Comparison of ENCODE assay signal across 10 mouse cellular contexts in the genomic region with DNA sequence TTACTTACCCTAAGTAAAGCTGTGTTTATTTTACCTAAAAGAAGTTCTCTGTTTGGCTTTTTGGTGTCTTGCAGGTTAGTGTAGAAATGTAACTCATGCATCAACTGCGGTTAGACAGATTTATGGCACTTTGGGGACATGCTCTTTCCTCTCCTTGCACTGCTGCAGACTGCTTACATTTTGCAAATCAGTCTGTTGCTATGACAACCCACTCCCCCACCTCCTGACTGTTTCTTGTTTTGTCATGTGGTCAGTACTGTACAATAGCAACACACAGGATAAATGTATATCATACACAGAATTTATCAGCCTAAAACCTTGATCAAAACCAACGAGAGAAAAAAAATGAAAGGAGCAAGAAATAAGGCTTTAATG.
DNase-seq lines count a peak whose midpoint lies in the region; ATAC-seq and TF ChIP-seq lines count a peak whose summit lies in the region.
"Had no signal": no experiment of that assay in that cellular context is flagged by ENCODE, and none has a peak within 500 bp of the region (broad histone marks: within the 10 kb centered on the region; RNA-seq: fewer than 3 reads in every experiment).

No protein-coding gene starts in this region.

- H3K4me1 ChIP-seq in embryonic facial prominence, embryonic 10.5 days: peaks cover 76% of the 10 kb centered on the region
- H3K4me1 ChIP-seq in hindbrain, postnatal 0 days (ENCODE audit: insufficient read depth, low read length): peaks cover 7% of the 10 kb centered on the region
- peaks cover 63% of the 10 kb centered on the region for H3K4me1 ChIP-seq in midbrain, embryonic 12.5 days

- 53% methylated on average over 2 of the region's 2 CpGs for WGBS in embryonic facial prominence, embryonic 10.5 days
- WGBS in hindbrain, postnatal 0 days: 16% methylated on average over 2 of the region's 2 CpGs
- 7% methylated on average over 2 of the region's 2 CpGs for WGBS in midbrain, embryonic 12.5 days

- peak; percentile 65 for DNase-seq in R1 (ENCODE audit: low read depth, low spot score)
- DNase-seq in embryonic facial prominence, embryonic 10.5 days (ENCODE audit: low spot score): peak; percentile 52
- peak; percentile 79 for DNase-seq in hindbrain, postnatal 0 days (ENCODE audit: low spot score)
- DNase-seq in thymus, postnatal 14 days: no peak
- no peak for DNase-seq in gastrocnemius, adult 18-20 months (ENCODE audit: low spot score)
- DNase-seq in cerebellum, postnatal 4 days (ENCODE audit: low spot score in 2 of 2): no peak

- peak; percentile 81 for ATAC-seq in hindbrain, postnatal 0 days
- peak; percentile 89 for ATAC-seq in midbrain, embryonic 12.5 days (ENCODE audit: low FRiP score, low read depth)
- ATAC-seq in activated CD4-positive, CD25-positive, alpha-beta regulatory T cell, adult 4 months: no peak
- ATAC-seq: liver, embryonic 12.5 days had no signal

- no peak overlapping the region for H3K9ac ChIP-seq in hindbrain, postnatal 0 days (replicated peaks; ENCODE audit: low read length)
- H3K9ac ChIP-seq in midbrain, embryonic 12.5 days (replicated peaks): no peak overlapping the region
- H3K9ac ChIP-seq: liver, embryonic 12.5 days had no signal

- H3K9me3 ChIP-seq in embryonic facial prominence, embryonic 10.5 days: no peaks in the 10 kb centered on the region
- no peaks in the 10 kb centered on the region for H3K9me3 ChIP-seq in hindbrain, postnatal 0 days (ENCODE audit: low read length)
- no peaks in the 10 kb centered on the region for H3K9me3 ChIP-seq in midbrain, embryonic 12.5 days
- H3K9me3 ChIP-seq: liver, embryonic 12.5 days had no signal

- H3K36me3 ChIP-seq in embryonic facial prominence, embryonic 10.5 days (replicated peaks): 0 out of 2 replicates have a peak, but pooled peaks cover 5% of the 10 kb centered on the region
- H3K36me3 ChIP-seq in hindbrain, postnatal 0 days (ENCODE audit: insufficient read depth, low read length): no peaks in the 10 kb centered on the region; the same call in 1 of the 2 replicates
- H3K36me3 ChIP-seq in midbrain, embryonic 12.5 days: no peaks in the 10 kb centered on the region

- TF ChIP-seq CTCF in hindbrain, postnatal 0 days (IDR thresholded peaks at IDR 0.05; ENCODE audit: low read depth): no peak

- no peak overlapping the region for H3K4me3 ChIP-seq in embryonic facial prominence, embryonic 10.5 days
- H3K4me3 ChIP-seq in hindbrain, postnatal 0 days (ENCODE audit: low read length): no peak overlapping the region
- no peak overlapping the region for H3K4me3 ChIP-seq in midbrain, embryonic 12.5 days
- H3K4me3 ChIP-seq: erythroblast, embryonic 14.5 days; liver, embryonic 12.5 days had no signal

- peak overlapping the region; percentile 53; the same call in 1 of the 2 replicates for H3K27ac ChIP-seq in embryonic facial prominence, embryonic 10.5 days (replicated peaks)
- H3K27ac ChIP-seq in hindbrain, postnatal 0 days: peak overlapping the region; percentile 51
- H3K27ac ChIP-seq in midbrain, embryonic 12.5 days (replicated peaks): peak overlapping the region; percentile 71
- H3K27ac ChIP-seq: liver, embryonic 12.5 days had no signal

- H3K27me3 ChIP-seq in embryonic facial prominence, embryonic 10.5 days (replicated peaks; ENCODE audit: low read depth, poor library complexity, severe bottlenecking): no peaks in the 10 kb centered on the region; the same call in 1 of the 2 replicates
- H3K27me3 ChIP-seq in hindbrain, postnatal 0 days (ENCODE audit: insufficient read depth, low read length): no peaks in the 10 kb centered on the region
- peaks cover 6% of the 10 kb centered on the region for H3K27me3 ChIP-seq in midbrain, embryonic 12.5 days
- H3K27me3 ChIP-seq: liver, embryonic 12.5 days had no signal

- no peak overlapping the region for H3K4me2 ChIP-seq in hindbrain, postnatal 0 days (ENCODE audit: low read depth, low read length)
- peak overlapping the region; percentile 3; the same call in 1 of the 2 replicates for H3K4me2 ChIP-seq in midbrain, embryonic 12.5 days (replicated peaks)
- H3K4me2 ChIP-seq: liver, embryonic 12.5 days had no signal

Comparison
In these comparisons a context has a peak if more than half of its experiments do, and no peak if none do; other contexts are left out.
1. DNase-seq: peak in R1 (single experiment), embryonic facial prominence, embryonic 10.5 days (single experiment) and hindbrain, postnatal 0 days (single experiment); none in thymus, postnatal 14 days (single experiment), gastrocnemius, adult 18-20 months (single experiment) and cerebellum, postnatal 4 days (0 of 2).
2. Peak in every context shown above with its lines, with median percentiles within 50 percentile points of each other: H3K27ac ChIP-seq.